Mouse (Mus musculus) thymus, postnatal 25 days (tissue): ENCODE results near the gene Ttc41.
"Not testable (repeated sequence)": the region's sequence is repeated elsewhere in the genome, so short reads cannot be mapped to it uniquely, and the experiment has no call there.

Source experiments
- DNase-seq: peaks from one replicate; pipeline ENCODE4 v3.0.0; 2022

Ttc41 gene

DNA sequence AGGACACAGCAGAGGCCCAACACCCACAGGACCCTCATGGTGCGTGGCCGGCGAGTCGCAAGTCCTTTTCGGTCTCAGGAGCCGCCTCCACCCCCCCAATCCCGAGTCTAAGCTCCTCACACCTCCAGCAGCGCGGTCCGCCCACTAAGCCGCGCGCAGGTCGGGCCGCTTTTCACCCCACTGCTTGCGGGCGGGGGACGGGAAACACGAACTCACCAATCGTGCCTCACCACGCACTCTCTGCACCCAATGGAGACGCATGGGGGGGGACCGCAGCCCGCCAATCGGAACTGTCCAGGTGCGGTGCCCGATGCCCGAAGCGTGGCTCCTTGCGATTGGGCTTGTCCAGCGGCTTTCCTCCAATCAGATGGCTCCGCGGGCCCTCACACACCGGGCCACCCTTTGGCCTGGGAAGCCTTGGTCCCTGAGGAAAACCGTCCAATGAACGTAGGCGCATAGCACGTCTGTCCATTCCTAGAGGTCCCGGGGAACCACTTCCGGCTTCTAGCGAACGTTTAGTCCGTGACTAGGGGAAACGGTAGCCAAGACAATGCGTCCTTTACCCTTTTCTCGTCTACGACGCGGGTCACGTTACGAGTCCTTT lies at the start of gene Ttc41, which contains the start of gene Hsp90b1:
Gene Ttc41, plus strand, starts transcription at position 494 of the 604 bp plus-strand sequence.
Gene Hsp90b1, minus strand, starts transcription at position 192 of the 604 bp plus-strand sequence.
- peak; percentile 97 for DNase-seq

DNA sequence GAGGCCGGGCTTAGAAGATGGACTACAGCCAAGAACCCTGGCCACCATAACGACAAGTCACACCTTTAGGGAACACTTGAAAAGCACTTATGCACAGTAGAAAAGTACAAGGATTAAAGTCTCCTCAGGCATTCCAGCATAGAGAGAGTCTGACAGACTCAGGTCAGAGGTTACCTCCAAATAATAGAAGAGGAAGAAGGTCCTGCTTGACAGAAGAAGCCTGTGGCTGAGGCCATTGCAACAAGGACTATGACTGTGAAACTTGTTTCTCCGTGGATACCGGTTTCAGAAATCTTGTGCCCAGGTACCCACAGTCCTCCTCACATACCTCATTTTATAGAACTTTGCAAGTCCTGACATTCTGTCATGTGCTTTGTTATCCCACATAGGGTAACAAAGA lies 35.1 kb upstream of the Ttc41 start:
- DNase-seq: not testable (repeated sequence)

DNA sequence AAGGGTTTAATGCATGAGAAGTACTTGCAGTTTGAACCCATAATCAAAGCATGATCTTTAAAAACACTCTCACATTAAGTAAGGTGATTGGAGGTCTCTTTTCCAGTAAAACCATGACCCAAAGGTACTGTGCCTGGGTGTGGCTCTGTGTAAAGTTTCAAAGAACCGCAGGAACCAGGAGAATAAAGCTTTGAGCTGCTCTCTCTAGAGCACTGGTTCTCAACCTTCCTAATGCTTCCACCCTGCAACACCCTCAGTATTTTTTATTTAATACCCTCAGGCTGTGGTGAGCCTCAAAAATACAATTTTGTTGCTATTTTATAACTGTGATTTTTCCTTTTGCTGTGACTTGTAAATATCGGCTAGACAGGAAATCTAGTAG lies 20.8 kb upstream of the Ttc41 start:
- not testable (repeated sequence) for DNase-seq

DNA sequence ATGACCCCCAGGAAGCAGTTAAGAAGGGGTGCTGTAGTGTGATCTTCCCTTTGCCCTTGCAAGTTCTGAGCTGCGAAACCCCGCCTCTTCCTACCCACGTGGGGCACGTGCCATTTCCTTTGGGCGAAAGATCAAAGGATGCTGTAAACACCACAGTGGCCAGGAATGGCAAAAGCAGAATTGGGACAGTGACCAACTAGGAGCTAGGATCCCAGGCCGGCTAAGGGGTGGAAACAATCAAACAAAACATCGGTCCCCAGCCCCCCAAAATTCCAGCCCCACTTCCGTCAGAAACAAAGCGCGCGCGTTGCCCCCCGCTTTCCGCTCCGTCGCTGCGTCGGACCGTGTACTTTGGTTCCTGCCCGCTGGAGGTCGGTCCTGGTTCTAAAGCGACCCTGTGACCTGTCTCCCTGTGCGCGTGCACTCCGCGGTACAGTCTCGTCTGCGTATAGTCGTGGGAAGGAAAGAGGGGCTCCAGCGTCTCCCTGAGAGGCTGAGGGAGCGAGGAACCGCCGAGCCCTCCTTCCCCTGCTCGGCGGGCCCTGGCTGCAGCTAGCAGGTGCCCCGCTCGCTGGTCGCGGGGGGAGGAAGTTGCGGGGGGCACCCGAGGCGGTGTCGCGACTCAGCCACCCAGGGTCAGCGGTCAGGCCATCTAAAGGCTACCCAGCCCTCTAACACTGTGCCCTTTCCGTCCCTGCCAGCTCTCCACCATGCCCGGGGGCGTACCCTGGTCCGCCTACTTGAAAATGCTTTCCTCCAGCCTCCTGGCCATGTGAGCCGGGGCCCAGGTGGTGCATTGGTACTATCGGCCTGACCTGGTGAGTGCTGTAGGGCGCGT lies 20.2 kb upstream of the Ttc41 start:
- DNase-seq: peak; percentile 87

DNA sequence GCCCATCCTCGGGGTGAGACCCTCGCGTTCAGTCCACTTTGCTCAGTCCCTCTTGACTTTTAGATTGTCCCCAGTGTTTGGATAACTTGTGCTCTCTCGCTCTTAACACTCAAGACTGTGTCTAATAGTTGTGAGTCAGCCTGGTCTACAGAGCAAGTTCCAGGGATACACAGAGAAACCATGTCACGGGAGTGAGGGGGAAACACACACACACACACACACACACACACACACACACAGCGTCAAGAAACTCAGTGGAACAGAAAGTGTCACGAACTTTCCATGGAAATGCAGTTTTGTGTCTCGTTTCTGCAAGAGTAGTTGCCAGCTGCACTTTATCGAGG lies 19.6 kb upstream of the Ttc41 start:
- DNase-seq: not testable (repeated sequence)

- DNase-seq: no peak
These were observed 5.4 kb upstream of the Ttc41 start for GRCm38 (mm10) chr10:86700251-86700650.

DNA sequence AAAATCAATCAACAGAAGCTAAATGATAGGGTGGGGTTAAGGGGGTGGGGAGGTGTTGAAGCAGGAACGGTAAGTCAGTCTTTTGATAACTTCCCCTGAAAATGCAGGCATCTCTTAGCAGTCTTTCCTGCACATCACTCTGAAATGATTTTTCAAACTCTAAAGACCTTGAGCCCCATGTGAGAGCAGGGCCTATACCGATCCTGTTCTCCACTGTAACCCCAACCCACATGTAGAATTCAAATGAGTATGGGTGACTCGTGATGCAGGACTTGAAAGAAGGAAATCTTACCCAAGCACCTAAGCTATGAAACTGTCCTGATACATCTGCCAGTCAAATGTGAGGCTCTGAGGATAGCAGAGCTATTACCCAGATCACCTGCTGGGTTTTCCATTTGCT lies 4.6 kb upstream of the Ttc41 start:
- no peak for DNase-seq

- DNase-seq: no peak
These were observed 3.2 kb upstream of the Ttc41 start for GRCm38 (mm10) chr10:86702312-86702920.

- no peak for DNase-seq
These were observed 2.2 kb upstream of the Ttc41 start for GRCm38 (mm10) chr10:86703375-86703774.

DNA sequence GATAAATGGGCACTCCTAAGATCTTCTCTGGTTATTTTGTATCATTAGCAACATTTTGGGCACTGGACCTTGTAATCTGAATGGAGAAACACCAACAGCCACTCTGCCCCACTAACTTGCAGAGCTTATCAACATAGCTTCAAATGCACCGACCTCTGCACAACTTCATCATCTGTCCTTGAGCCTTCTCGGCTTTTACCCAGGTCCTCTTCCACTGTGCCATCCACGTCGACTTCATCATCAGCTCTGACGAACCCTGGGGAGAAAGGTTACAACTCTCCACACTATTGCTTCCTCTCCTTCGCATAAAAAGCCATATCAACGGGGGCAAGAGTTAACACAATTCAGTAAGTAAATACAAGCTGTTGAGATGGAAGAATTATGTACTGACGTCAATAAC lies 1.5 kb upstream of the Ttc41 start:
- DNase-seq: no peak

- peak; percentile 23 for DNase-seq
These were observed 921 bp upstream of the Ttc41 start for GRCm38 (mm10) chr10:86704589-86705191.

GRCm38 (mm10) chr10:86705922-86706752 lies 526 bp downstream of the Ttc41 start:
- peak; percentile 82 for DNase-seq

- DNase-seq: no peak
These were observed 1.5 kb downstream of the Ttc41 start for GRCm38 (mm10) chr10:86707134-86707533.

DNA sequence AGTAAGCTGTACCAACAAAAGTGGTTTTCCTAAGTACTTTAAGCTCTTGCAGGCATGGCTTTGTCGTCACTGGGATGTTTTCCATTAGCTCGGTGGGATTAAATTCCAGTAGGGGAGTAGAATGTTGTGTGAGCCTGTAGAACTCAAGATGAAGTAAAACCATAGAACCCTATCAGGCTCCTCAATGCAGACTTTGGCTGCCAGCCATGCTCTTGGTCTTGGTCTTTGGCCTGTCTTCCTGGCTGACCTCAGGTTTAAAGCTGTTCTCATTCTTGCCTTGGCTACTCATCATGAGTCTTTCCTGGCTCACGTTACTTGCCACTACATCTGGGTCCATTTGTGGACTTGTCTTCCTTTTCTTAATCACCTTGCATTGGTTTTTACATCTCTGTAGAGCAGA lies 6.5 kb downstream of the Ttc41 start:
- DNase-seq: no peak

- DNase-seq: peak; percentile 86
These were observed 22.0 kb downstream of the Ttc41 start for GRCm38 (mm10) chr10:86727548-86727980.

GRCm38 (mm10) chr10:86728176-86728575 lies 22.6 kb downstream of the Ttc41 start:
- no peak for DNase-seq

GRCm38 (mm10) chr10:86730823-86731499 lies 25.4 kb downstream of the Ttc41 start:
- DNase-seq: peak; percentile 91

- no peak for DNase-seq
These were observed 25.9 kb downstream of the Ttc41 start for GRCm38 (mm10) chr10:86731500-86731863.

DNA sequence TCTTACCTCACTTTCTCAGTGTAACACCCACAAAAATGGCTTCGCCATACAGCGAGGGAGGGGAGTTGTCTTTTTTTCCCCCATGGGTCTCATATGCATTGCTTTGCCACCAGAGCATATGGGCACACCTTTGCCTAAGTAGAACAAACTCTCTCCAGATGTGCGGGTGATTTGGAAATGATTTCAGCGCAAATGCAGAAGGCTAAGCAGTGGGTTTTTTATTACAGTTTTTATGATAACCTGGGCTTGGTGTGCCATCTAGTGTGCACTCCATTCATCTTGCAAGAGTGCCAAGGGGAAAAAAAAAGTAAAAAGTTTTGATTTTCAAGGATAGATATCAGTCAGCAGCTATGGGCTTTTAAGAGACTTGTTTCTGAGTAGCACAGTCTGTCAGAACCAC lies 29.4 kb downstream of the Ttc41 start:
- DNase-seq: no peak

- no peak for DNase-seq
These were observed 37.3 kb downstream of the Ttc41 start for GRCm38 (mm10) chr10:86742918-86743317.

- DNase-seq: no peak
These were observed 38.7 kb downstream of the Ttc41 start for GRCm38 (mm10) chr10:86744306-86744705.
